Mouse (Mus musculus): ENCODE results near the gene 1700021F07Rik. TPM values are rescaled to one million over a fixed set of nuclear protein-coding genes. Genes with fewer than 3 reads are reported as not detected.

The 1700021F07Rik gene
- not detected in 2 replicates for polyA plus RNA-seq (2015; fragmentation: Nextera tagmentation; extraction: Ambion mirVana)

DNA sequence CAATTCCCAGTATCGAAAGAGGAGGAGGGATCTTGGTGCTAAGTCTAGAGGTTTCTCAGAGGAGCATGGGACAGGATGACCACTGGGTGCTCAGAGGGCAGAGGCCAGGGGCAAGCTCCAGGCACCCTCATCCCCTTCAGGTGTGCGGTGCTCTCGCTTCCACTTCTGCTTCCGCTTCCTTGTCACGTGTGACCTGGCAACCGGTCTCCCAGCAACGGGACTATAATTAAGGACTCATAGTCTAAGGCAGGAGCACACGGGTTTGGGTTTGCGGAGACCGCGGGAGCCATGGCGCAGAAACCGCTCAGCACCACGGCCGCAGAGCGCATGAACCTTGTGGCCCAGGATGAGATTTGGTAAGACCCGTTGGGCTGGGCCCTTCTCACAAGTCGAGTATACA is at the start of gene 1700021F07Rik:
Gene 1700021F07Rik (plus strand): TSS at position 211 of the 400 bp plus-strand sequence.
- no peak within 1 kb of the TSS for H3K9ac ChIP-seq (replicated peaks; ENCODE audit: low read depth, low read length)
- WGBS, result 88% methylated on average over 18 of the region's 18 CpGs
- H3K27me3 ChIP-seq (replicated peaks; ENCODE audit: control insufficient read depth, insufficient read depth, low read length), result no peaks in the 10 kb centered on the region
- no peak within 1 kb of the TSS for H3K4me3 ChIP-seq (replicated peaks; ENCODE audit: low read length)
- no peak for ATAC-seq
- H3K36me3 ChIP-seq (ENCODE audit: control insufficient read depth, insufficient read depth), result no peaks in the 10 kb centered on the region
- no peaks in the 10 kb centered on the region for H3K4me1 ChIP-seq (replicated peaks; ENCODE audit: control insufficient read depth, insufficient read depth, low read length)
- H3K9me3 ChIP-seq (ENCODE audit: control insufficient read depth, low read length), result no peaks in the 10 kb centered on the region
- no peak within 1 kb of the TSS for H3K4me2 ChIP-seq (ENCODE audit: low read length)
- no peak within 1 kb of the TSS for H3K27ac ChIP-seq (ENCODE audit: low read length)

DNA sequence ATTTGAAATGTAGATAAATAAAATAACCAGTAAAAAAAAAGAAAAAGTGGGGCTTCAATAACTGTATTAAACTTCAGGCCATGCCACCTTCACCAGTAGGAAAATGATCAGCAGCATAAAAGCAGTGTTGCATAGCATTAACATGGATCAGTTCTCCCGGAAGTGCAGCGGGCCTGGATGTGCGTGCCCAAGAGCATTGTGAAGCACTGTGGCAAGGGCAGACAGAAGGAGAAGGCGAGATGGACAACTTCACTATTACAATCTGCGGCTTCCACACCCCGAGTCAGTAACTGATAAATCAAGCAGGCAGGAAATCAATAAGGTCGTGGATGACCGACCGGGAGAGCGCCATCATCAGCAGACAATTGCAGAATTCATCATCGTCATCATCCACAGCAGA is 49.2 kb upstream of the 1700021F07Rik start:
- H3K36me3 ChIP-seq (ENCODE audit: control insufficient read depth, insufficient read depth), result no peaks in the 10 kb centered on the region
- H3K4me1 ChIP-seq (replicated peaks; ENCODE audit: control insufficient read depth, insufficient read depth, low read length), result no peaks in the 10 kb centered on the region
- no peaks in the 10 kb centered on the region for H3K27me3 ChIP-seq (replicated peaks; ENCODE audit: control insufficient read depth, insufficient read depth, low read length)
- no peak overlapping the region for H3K4me2 ChIP-seq (ENCODE audit: low read length)
- H3K27ac ChIP-seq (ENCODE audit: low read length), result no peak overlapping the region
- H3K4me3 ChIP-seq (replicated peaks; ENCODE audit: low read length), result no peak overlapping the region
- no peak overlapping the region for H3K9ac ChIP-seq (replicated peaks; ENCODE audit: low read depth, low read length)
- H3K9me3 ChIP-seq (ENCODE audit: control insufficient read depth, low read length), result no peaks in the 10 kb centered on the region
- ATAC-seq, result no peak
- WGBS, result 77% methylated on average over 11 of the region's 11 CpGs

DNA sequence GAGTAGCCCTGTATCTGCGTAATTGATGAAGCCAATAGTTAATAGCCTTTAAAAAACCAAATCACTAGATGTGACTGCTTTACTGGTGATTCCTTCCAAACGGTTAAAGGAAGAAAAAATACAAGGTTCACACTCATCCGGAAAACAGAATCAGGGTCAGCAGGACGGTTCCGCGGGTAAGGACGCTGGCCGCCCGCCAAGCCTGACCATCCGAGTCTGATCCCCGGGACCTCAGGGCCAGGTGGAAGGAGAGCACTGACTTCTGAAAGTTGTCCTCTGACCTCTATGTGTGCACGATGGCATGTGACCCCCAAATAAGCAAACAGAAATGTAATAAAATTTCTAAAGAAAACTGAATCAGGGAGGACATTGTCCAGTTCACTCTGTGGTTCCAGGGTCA is 43.3 kb upstream of the 1700021F07Rik start:
- no peak overlapping the region for H3K4me2 ChIP-seq (ENCODE audit: low read length)
- 91% methylated on average over 12 of the region's 12 CpGs for WGBS
- no peaks in the 10 kb centered on the region for H3K4me1 ChIP-seq (replicated peaks; ENCODE audit: control insufficient read depth, insufficient read depth, low read length)
- no peak overlapping the region for H3K9ac ChIP-seq (replicated peaks; ENCODE audit: low read depth, low read length)
- H3K27me3 ChIP-seq (replicated peaks; ENCODE audit: control insufficient read depth, insufficient read depth, low read length), result no peaks in the 10 kb centered on the region
- no peaks in the 10 kb centered on the region for H3K9me3 ChIP-seq (ENCODE audit: control insufficient read depth, low read length)
- ATAC-seq, result no peak
- H3K27ac ChIP-seq (ENCODE audit: low read length), result no peak overlapping the region
- H3K4me3 ChIP-seq (replicated peaks; ENCODE audit: low read length), result no peak overlapping the region
- H3K36me3 ChIP-seq (ENCODE audit: control insufficient read depth, insufficient read depth), result no peaks in the 10 kb centered on the region

DNA sequence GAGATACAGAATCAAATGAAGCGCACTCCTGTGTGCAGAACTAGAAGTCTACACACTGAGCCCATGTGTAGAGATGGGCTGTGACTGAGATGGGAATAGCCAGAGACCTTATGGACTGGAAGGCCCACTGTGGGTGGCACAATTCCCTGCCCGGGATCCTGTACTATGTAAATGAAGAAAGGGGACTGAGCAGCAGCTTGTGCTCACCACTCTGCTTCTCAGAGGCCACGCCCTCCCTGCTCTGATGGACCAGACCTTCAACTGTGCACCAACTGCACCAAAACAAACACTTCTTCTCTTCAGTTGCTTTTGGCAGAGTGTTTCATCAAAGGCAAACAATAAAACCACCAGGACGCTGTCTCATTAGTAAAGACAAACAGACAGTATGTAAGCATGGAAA is 37.9 kb upstream of the 1700021F07Rik start:
- Histone ChIP-seq H3K4me2 (ENCODE audit: low read length) (no peak overlapping the region), H3K9me3 (ENCODE audit: control insufficient read depth, low read length) (no peaks in the 10 kb centered on the region), H3K27ac (ENCODE audit: low read length) (no peak overlapping the region), H3K27me3 (replicated peaks; ENCODE audit: control insufficient read depth, insufficient read depth, low read length) (no peaks in the 10 kb centered on the region), H3K9ac (replicated peaks; ENCODE audit: low read depth, low read length) (no peak overlapping the region), H3K4me3 (replicated peaks; ENCODE audit: low read length) (no peak overlapping the region), H3K4me1 (replicated peaks; ENCODE audit: control insufficient read depth, insufficient read depth, low read length) (no peaks in the 10 kb centered on the region), H3K36me3 (ENCODE audit: control insufficient read depth, insufficient read depth) (no peaks in the 10 kb centered on the region)
- no peak for ATAC-seq
- WGBS, result 93% methylated on average over 4 of the region's 4 CpGs

DNA sequence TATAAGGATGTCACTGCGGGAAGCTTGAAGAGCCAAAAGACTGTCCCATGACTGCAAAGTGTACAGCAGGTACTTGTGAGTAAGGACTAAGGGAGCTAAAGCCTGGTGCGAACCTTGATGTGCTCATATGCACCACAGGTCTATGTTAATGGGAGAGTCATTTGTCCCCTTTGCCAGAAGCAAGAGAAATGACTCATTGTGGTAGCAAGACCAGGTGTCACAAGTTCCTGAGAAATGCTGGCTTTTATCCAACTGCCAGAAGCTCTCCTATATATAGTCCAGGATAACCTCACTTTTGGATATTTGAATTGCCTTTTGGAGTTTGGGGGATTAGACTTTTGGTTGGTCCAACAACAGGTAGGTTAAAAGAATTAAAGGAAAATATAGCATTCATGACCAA is 22.8 kb upstream of the 1700021F07Rik start:
- Histone ChIP-seq H3K4me2 (ENCODE audit: low read length) (no peak overlapping the region), H3K27me3 (replicated peaks; ENCODE audit: control insufficient read depth, insufficient read depth, low read length) (no peaks in the 10 kb centered on the region), H3K9ac (replicated peaks; ENCODE audit: low read depth, low read length) (no peak overlapping the region), H3K36me3 (ENCODE audit: control insufficient read depth, insufficient read depth) (no peaks in the 10 kb centered on the region), H3K27ac (ENCODE audit: low read length) (no peak overlapping the region), H3K9me3 (ENCODE audit: control insufficient read depth, low read length) (no peaks in the 10 kb centered on the region), H3K4me3 (replicated peaks; ENCODE audit: low read length) (no peak overlapping the region), H3K4me1 (replicated peaks; ENCODE audit: control insufficient read depth, insufficient read depth, low read length) (0 out of 2 replicates have a peak, but pooled peaks cover 2% of the 10 kb centered on the region)
- 87% methylated on average over 2 of the region's 2 CpGs for WGBS
- ATAC-seq, result no peak

DNA sequence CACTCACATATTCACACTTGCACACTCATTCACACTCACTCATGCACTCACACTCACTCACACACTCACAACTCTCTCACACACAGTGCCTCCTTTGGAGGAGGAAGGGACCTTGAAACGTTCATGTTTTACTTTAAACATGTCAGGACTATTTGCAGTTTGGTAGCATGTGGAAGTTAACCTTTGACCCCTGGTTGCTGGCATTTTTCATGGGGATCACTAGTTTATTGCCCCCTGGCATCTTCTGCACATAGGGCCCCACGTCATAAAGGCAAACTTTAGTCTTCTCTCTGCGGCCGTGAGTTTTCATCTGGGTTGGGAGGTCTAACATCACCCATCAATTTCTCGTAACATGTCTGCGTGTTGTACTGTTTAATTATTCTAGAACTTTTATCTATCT is 8.4 kb upstream of the 1700021F07Rik start:
- H3K9ac ChIP-seq (replicated peaks; ENCODE audit: low read depth, low read length), result no peak overlapping the region
- ATAC-seq, result no peak
- WGBS, result 92% methylated on average over 6 of the region's 6 CpGs
- peaks cover 4% of the 10 kb centered on the region; the same call in 1 of the 2 replicates for H3K4me1 ChIP-seq (replicated peaks; ENCODE audit: control insufficient read depth, insufficient read depth, low read length)
- no peak overlapping the region for H3K27ac ChIP-seq (ENCODE audit: low read length)
- H3K36me3 ChIP-seq (ENCODE audit: control insufficient read depth, insufficient read depth), result no peaks in the 10 kb centered on the region
- peaks cover 4% of the 10 kb centered on the region; the same call in 1 of the 2 replicates for H3K9me3 ChIP-seq (ENCODE audit: control insufficient read depth, low read length)
- H3K4me2 ChIP-seq (ENCODE audit: low read length), result no peak overlapping the region
- no peak overlapping the region for H3K4me3 ChIP-seq (replicated peaks; ENCODE audit: low read length)
- no peaks in the 10 kb centered on the region for H3K27me3 ChIP-seq (replicated peaks; ENCODE audit: control insufficient read depth, insufficient read depth, low read length)

DNA sequence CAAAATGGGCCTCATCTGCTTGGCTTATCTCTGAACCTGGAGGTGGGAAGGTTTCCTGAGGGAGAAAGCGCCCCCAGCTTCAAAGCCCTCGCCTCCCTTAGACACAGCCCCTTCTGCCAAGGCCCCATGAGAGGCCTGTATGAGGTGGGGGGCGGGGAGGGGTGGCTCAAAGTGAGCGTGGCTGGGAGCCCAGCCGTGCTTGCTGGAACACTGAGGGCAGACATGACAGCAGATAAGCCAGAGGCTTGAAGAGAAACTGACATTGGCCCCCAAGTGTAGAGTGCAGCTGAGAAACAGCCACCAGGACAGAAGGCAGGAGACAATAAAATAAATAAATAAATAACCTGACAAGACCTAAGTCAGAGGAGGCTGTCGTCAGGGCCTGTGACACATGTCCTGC is 7.2 kb upstream of the 1700021F07Rik start:
- no peaks in the 10 kb centered on the region for H3K36me3 ChIP-seq (ENCODE audit: control insufficient read depth, insufficient read depth)
- no peak overlapping the region for H3K4me2 ChIP-seq (ENCODE audit: low read length)
- no peaks in the 10 kb centered on the region for H3K27me3 ChIP-seq (replicated peaks; ENCODE audit: control insufficient read depth, insufficient read depth, low read length)
- H3K4me3 ChIP-seq (replicated peaks; ENCODE audit: low read length), result no peak overlapping the region
- WGBS, result 70% methylated on average over 6 of the region's 6 CpGs
- H3K27ac ChIP-seq (ENCODE audit: low read length), result no peak overlapping the region
- ATAC-seq, result no peak
- peaks cover 4% of the 10 kb centered on the region; the same call in 1 of the 2 replicates for H3K4me1 ChIP-seq (replicated peaks; ENCODE audit: control insufficient read depth, insufficient read depth, low read length)
- H3K9ac ChIP-seq (replicated peaks; ENCODE audit: low read depth, low read length), result no peak overlapping the region
- H3K9me3 ChIP-seq (ENCODE audit: control insufficient read depth, low read length), result peaks cover 4% of the 10 kb centered on the region; the same call in 1 of the 2 replicates

DNA sequence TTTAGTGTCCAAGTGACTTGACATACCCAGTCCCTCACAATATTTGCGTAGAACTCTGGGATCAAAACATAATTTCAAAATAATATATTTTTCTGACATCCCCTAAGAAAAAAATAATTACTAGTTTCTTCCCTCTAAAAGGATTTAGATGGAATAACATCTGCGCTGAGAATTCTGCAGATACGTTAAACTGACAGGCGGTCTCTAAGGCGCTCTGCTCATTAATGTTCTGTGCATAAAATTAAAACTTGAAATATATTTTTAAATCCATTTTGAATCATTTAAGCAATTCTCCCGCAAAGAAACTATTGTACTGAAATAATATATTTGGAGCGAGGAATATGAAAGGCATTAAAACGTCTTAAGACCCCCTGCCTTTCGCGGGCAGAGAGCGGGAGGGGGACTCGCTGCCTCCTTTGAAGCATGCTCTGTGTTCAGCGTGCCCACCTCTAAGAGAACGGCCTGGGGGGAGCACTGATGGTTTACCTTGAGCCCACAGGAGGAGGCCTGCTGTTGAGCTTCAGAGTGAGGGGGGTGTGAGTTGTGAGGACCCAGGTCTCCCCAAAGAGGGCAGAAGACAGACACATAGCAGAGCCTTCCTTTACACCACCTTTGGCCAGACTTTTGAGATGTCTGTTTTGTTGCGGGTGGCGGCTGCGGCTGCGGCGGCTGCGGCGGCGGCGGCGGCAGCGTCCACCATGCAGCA is 6.1 kb upstream of the 1700021F07Rik start:
- Histone ChIP-seq H3K4me2 (ENCODE audit: low read length) (0 out of 2 replicates have a peak overlapping the region, but pooled peaks have one; percentile 4), H3K27ac (ENCODE audit: low read length) (peak overlapping the region; percentile 72), H3K4me3 (replicated peaks; ENCODE audit: low read length) (no peak overlapping the region), H3K36me3 (ENCODE audit: control insufficient read depth, insufficient read depth) (no peaks in the 10 kb centered on the region), H3K9ac (replicated peaks; ENCODE audit: low read depth, low read length) (no peak overlapping the region), H3K27me3 (replicated peaks; ENCODE audit: control insufficient read depth, insufficient read depth, low read length) (no peaks in the 10 kb centered on the region), H3K9me3 (ENCODE audit: control insufficient read depth, low read length) (no peaks in the 10 kb centered on the region), H3K4me1 (replicated peaks; ENCODE audit: control insufficient read depth, insufficient read depth, low read length) (peaks cover 4% of the 10 kb centered on the region; the same call in 1 of the 2 replicates)
- peak; percentile 79 for ATAC-seq
- WGBS, result 73% methylated on average over 25 of the region's 25 CpGs

DNA sequence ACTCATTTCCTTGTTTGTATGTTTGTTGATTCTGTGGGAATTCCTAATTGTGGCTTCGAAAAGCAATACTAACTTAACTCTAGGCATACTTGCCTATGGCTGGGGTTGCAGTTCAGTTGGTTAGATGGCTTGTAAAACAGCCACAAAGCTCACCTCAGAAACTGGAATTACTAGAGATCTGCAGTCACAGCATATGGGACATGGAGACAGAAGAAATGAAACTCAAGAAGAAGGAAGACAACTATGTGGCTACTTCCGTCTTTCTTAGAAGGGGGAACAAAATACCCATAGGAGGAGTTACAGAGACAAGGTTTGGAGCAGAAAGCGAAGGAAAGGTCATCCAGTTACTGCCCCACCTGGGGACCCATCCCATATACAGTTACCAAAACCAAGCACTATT is 6.1 kb downstream of the 1700021F07Rik start:
- Histone ChIP-seq H3K4me3 (replicated peaks; ENCODE audit: low read length) (no peak overlapping the region), H3K4me2 (ENCODE audit: low read length) (no peak overlapping the region), H3K9me3 (ENCODE audit: control insufficient read depth, low read length) (no peaks in the 10 kb centered on the region), H3K27me3 (replicated peaks; ENCODE audit: control insufficient read depth, insufficient read depth, low read length) (no peaks in the 10 kb centered on the region), H3K27ac (ENCODE audit: low read length) (no peak overlapping the region), H3K36me3 (ENCODE audit: control insufficient read depth, insufficient read depth) (no peaks in the 10 kb centered on the region), H3K4me1 (replicated peaks; ENCODE audit: control insufficient read depth, insufficient read depth, low read length) (no peaks in the 10 kb centered on the region), H3K9ac (replicated peaks; ENCODE audit: low read depth, low read length) (no peak overlapping the region)
- 87% methylated on average over 3 of the region's 3 CpGs for WGBS
- no peak for ATAC-seq

Measured in forebrain, embryonic 16.5 days (tissue).